Mouse (Mus musculus): ENCODE data around the gene Tfam.

- TF ChIP-seq CTCF (IDR thresholded peaks at IDR 0.05; ENCODE audit: extremely low read depth, insufficient read depth, insufficient read length, insufficient replicate concordance) (no peak), POLR2A (IDR thresholded peaks at IDR 0.05; ENCODE audit: low read depth, low read length) (no peak)
These were observed 43.4 kb downstream of the Tfam start for GRCm38 (mm10) chr10:71194713-71195112.

Data from spleen, adult 2 months (tissue).